Mouse (Mus musculus) layer of hippocampus, postnatal 10 days (tissue): Measurements from ENCODE around the gene Slc7a6os. TPM values are rescaled to one million over a fixed set of nuclear protein-coding genes. Genes with fewer than 3 reads are reported as not detected.
A peak's percentile ranks its signal among the peaks of the same experiment; 100 is the strongest.
"Not testable (repeated sequence)": the region's sequence is repeated elsewhere in the genome, so short reads cannot be mapped to it uniquely, and the experiment has no call there.

Experiments used
- DNase-seq, 2 experiments: peaks; one replicate each; pipeline ENCODE4 v3.0.0; 2021; ENCODE audit warnings: low spot score in 2 of 2
- long read RNA-seq: library from polyadenylated mRNA; stranded (forward); transcript quantifications from one replicate; pipeline ENCODE4 v2.0.0, GENCODE M21; 2023
- total RNA-seq, 2 experiments: library from RNA; stranded (reverse); gene quantifications; 2 replicates each; pipeline ENCODE4 v1.2.3; 2021

Gene Slc7a6os
- total RNA-seq, result 10 to 100 TPM; 30.4 to 32.3 TPM
- long read RNA-seq, partial matches to known transcripts, result 4 of 12 reads
- long read RNA-seq, other reads (novel, unspliced or antisense), result 6 of 12 reads

GRCm38 (mm10) chr8:106210821-106211345 is at the start of gene Slc7a6os, which contains the start of gene Prmt7:
Gene Slc7a6os (minus strand): TSS chr8:106210935.
Gene Prmt7 (plus strand): TSS chr8:106210936.
- peak; percentile 93 to 96 for DNase-seq

GRCm38 (mm10) chr8:106259579-106260255 is 49.0 kb upstream of the Slc7a6os start:
- DNase-seq, result no peak

DNA sequence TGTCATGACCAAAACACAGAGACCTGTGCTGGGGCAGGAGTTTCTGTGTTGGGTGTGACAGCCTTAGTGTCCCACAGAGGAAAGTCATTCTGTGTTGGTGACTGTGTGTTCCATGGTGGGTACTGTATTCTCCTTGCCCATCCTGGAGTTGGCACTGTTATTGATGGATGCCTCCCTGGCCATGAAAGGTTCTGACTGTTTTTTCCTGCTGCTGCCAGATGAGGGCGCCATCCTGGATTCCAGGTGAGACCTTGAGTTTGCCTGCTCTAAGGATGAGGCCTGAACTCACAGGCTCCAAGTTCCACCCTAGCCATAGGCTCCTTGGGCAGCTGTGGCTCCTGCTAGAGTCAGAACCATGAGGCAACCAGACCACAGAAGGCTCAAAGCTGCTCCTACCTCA is 47.4 kb upstream of the Slc7a6os start:
- no peak for DNase-seq

GRCm38 (mm10) chr8:106250186-106250585 is 39.5 kb upstream of the Slc7a6os start:
- DNase-seq, result no peak

DNA sequence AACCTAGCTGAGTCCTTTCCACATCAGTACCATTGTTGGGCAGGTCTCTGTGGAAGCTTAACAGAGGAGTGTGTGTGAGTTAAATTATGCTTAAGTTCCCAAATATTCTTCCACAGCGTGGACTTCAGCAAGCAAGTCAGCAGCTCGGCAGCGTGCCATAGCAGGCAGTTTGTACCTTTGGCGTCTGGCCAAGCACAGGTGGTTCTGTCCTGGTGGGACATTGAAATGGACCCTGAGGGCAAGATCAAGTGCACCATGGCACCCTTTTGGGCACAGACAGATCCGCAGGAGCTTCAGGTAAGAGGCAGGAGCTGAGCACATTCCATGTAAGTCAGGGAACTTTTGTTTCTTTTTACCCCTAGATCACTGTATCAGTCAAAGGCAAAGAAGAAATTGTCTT is 26.4 kb upstream of the Slc7a6os start:
- no peak for DNase-seq

- no peak for DNase-seq
Observed at GRCm38 (mm10) chr8:106234567-106235261, 24.0 kb upstream of the Slc7a6os start.

DNA sequence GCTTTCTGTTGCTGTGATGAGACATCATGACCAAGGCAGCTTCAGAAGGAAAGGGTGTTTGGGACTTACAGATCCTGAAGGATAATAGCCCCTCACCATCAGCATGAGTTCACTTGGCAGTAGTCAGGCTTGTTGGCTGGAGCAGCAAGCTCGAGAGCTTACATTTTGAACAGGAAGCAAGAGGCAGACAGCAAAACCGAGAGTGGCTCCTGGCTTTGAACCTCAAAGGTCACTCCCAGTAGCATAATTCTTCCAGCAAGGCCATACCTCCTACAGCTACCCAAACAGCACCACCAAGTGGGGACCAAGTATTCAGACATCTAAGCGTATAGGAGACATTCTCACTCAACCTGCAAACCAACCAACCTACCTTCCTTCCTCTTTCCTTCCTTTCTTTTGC is 22.0 kb upstream of the Slc7a6os start:
- DNase-seq, result no peak

GRCm38 (mm10) chr8:106231536-106231935 is 20.8 kb upstream of the Slc7a6os start:
- no peak for DNase-seq

DNA sequence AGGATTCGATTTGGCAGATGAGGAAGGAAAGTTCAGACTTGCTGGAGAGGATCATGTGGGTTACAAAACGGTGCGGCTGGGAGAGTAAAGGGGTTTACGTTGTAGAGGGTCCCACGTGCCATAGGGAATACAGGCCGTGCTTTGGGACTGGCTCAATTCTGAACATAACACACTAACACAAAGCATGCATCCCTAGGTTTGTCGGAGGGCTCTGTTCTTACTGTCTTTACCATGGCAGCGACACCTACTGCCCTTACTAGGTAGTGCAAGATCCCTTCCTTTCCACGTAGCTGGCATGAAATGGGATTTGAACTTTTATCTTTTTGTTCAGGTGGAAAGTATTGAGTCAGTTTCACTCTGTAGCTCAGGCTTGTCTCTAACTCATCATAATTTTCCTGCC is 15.9 kb upstream of the Slc7a6os start:
- peak; percentile 62 to 64 for DNase-seq

DNA sequence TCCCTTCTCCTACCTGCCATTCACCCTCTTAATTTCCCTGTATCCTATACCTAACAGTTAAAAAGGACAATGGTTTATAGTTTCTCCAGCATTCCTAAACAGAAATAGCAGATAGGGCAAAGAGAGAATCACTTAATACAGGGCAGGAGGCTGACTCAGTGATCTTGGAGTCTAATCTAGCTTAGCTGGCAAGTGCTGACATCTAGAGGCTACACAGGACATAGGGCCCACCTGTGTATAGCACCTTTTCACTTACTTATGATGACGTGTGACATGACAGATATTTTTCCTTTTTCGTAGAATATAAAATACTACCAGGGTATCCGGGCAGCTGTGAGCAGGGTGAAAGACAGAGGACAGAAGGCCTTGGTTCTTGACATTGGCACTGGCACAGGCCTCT is 8.9 kb upstream of the Slc7a6os start:
- DNase-seq, result no peak

DNA sequence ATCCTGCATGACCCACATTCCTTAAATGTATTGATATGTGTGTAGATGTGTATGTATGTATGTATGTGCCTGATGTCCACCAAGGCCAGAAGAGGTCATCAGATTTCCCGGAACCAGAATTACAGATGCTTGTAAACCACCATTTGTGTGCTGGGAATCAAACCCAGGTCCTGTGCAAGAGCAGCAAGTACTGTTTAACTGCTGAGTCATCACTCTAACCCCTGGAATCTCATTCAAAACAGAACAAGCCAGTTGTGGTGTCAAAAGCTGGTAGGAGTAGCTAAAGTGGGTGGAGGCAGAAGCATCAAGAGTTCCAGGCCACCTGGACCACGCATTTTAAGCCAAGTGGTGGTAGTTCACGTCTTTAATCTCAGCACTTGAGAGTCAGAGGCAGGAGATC is 3.2 kb upstream of the Slc7a6os start:
- DNase-seq, result no peak

DNA sequence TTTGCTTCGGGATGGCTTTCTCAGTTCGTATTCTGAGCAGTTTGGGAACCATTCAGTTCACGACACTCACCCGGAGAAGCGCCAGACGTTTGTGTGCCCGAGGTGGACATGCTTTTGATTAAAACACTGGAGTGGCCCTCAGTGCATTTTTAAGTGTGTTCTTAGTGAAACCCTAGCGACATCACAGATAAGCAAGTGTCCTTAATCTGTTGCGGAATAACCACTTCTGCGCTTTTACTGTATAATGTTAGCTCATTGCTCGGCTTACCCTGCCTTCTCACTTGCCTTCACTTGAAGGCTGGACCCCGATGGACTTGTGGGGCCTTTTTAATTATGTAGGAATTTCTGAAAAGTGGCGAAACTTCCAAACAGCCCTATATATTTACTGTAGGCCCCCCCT is 686 bp upstream of the Slc7a6os start:
- no peak for DNase-seq

DNA sequence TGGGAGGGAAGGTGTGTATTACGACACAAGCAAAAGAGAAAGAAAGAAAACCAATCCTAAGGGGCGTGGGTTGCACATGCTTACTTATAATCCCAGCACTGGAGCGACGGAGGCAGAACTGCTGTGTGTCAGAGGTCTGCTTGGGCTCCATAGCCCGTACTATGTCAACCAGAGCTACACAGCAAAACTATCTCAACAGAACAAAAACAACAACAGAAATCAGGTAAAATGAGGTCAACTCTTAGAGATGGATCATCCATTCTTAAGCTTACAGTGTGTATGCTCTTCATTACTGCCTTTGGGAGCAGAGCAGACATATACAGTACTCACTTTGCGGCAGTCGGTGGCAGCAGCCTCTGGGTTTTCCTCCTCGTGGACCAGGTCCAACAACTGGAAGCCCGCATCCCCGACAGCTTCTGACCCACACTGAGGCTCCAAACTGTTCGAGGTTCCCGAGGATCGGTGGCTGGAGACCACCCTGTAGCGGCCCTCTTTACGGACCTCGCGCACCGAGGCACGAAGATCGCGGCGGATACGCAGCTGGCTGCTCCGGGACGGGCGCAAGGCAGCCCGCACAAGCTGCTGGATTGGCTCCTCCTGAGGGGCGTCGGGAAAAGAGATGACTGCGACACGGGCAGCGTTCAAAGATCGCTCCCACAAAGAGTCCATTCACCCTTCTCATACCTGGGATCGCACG is 552 bp downstream of the Slc7a6os start:
- DNase-seq, result no peak

- DNase-seq, result not testable (repeated sequence)
Observed at GRCm38 (mm10) chr8:106199596-106199995, 11.1 kb downstream of the Slc7a6os start.

- DNase-seq, result peak; percentile 21 to 31
Observed at GRCm38 (mm10) chr8:106198741-106199140, 12.0 kb downstream of the Slc7a6os start.

DNA sequence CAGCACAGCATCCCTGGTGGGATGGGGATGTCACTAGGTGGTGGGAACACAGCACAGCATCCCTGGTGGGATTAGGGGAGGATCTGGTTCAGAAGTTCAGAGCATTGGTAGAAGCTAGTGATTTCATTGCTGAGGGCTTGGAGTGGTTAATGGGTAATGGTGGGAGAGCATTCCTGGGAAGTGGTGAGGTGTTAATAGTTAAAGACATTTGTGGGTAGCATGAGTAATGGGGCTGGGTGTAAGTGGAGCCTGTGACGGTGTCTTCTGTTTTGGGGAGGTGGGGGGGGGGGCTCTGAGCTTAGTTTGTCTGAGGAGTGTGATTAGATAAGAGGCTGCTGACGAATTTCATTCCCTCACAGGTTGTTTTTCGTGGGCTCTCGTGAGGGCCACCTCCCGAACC is 16.7 kb downstream of the Slc7a6os start:
- no peak for DNase-seq

DNA sequence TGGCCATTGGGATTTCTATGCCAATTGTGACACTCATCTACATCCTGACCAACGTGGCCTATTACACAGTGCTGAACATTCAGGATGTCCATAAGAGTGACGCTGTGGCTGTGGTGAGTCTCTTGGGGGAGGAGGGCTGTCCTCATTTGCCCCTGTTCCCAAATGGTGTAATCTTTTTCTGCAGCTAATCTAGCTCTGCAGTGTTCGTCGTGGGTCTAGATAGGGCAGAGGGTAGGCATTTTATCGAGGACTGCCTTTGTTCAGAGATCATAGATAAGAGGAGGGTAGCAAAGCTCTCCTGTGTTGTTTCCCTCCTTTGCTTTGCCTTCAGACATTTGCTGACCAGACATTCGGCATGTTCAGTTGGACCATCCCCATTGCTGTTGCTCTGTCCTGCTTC is 17.6 kb downstream of the Slc7a6os start:
- no peak for DNase-seq

- no peak for DNase-seq
Observed at GRCm38 (mm10) chr8:106191639-106192038, 19.1 kb downstream of the Slc7a6os start.

DNA sequence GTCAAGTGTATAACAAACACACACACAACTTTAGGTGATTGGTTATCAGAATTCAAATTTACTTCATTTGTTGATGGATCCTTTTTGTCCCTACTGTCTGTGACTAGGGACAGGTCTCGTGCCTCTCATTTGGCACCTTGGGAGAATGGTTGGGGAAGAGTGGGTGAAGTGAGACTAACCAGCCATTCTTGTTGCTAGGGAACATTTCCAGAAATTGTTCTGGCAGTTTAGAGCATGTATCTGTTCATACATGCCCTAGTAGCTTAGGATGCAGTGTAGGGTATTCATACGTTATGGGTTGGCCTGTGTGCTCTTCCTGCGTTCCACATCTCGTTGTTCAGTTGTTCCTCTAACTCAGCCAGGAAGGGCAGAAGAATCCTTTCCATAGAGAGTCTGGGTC is 21.6 kb downstream of the Slc7a6os start:
- DNase-seq, result no peak

DNA sequence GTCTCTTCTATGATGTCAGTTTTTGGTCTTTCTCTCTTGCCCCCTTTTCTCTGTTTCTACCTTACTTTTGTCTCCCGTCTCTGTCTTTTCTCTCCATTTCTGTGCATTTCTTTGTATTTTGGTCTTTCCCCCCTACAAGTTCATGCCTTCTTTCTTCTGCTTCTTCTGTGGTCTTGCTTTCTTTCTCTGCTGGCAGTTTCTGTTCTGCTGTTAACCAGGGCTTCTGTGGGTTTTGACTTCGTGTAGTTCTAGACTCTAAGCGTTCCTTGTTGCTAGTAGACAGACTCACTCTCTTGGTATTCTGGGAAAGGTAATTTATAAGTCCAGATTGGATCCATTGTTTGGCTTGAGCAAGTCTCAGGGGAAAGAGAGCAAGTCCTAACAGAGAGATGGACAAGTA is 24.3 kb downstream of the Slc7a6os start:
- no peak for DNase-seq

DNA sequence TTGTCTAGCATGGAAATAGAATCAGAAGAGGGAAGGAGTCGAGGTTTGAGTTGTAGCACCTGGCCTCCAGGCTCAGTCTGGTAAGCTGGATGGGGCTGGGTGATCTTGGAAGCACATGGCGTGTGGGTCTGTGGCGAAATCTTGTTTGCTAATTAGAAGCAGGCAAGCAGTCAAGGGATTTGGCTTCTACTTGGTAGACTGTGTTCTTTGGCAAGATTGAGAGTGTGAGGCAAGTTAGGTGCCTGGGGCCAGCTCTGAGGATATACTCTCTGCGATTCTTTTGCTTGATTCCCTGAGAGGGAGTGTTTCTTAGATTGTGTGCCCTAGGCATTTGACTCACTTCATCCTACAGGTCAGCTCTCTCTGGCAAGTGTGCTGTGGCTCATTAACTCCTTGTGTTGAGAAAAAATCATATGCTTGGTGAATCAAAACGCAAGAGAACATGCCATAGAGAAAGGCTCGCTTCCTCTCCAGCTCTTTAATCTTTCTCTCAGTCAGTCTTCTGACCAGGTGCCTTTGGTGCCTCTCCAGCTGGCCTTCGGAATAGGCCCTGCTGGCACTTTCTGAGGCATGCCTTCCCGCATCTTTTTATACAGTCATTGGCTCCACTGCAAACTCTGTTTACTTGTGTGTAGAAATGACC is 25.0 kb downstream of the Slc7a6os start:
- peak; percentile 20 to 25 for DNase-seq
